Mouse (Mus musculus) MEL (cell line): ENCODE data around the gene Angptl4. TPM values are rescaled to one million over a fixed set of nuclear protein-coding genes. Genes with fewer than 3 reads are reported as not detected.

Source experiments
- DNase-seq: peaks from one replicate; pipeline ENCODE4 v3.0.0; 2011; ENCODE audit warnings: low read depth, low spot score
- H3K27ac ChIP-seq: 2 replicates; pipeline ENCODE4 v1.5.1; 2012; ENCODE audit warnings: low read depth, mild to moderate bottlenecking, control low read depth, low read length, moderate library complexity; ENCODE audit not compliant: control insufficient read depth
- H3K27me3 ChIP-seq, 2 experiments: fragments of 150-350 bp in 1 of 2; sonication (generic) in 1 of 2; 2 replicates each; pipeline ENCODE4 v1.6.1; 2012; ENCODE audit warnings: low read length in 2 of 2, mild to moderate bottlenecking in 2 of 2, improper control_type of control experiment in 1 of 2, moderate library complexity in 1 of 2; ENCODE audit not compliant: insufficient read depth in 2 of 2, control insufficient read depth in 1 of 2
- H3K36me3 ChIP-seq, 2 experiments: 2 replicates each; pipeline ENCODE4 v1.6.1; 2012 to 2014; ENCODE audit warnings: low read length in 2 of 2, improper control_type of control experiment in 1 of 2, inconsistent platforms in 1 of 2, mild to moderate bottlenecking in 1 of 2; ENCODE audit not compliant: insufficient read depth in 2 of 2, control insufficient read depth in 1 of 2
- H3K4me1 ChIP-seq, 2 experiments: fragments of 150-350 bp in 1 of 2; sonication (generic) in 1 of 2; 2 replicates each; pipeline ENCODE4 v1.6.1; 2012; ENCODE audit warnings: low read length in 2 of 2, improper control_type of control experiment in 1 of 2, mild to moderate bottlenecking in 1 of 2; ENCODE audit not compliant: insufficient read depth in 2 of 2, control insufficient read depth in 1 of 2
- H3K4me3 ChIP-seq, 2 experiments: fragments of 150-350 bp in 1 of 2; sonication (generic) in 1 of 2; 2 replicates each; pipeline ENCODE4 v1.5.1; 2012; ENCODE audit warnings: low read depth in 2 of 2, low read length in 2 of 2, mild to moderate bottlenecking in 2 of 2, moderate library complexity in 2 of 2, control low read depth in 1 of 2, improper control_type of control experiment in 1 of 2; ENCODE audit not compliant: control insufficient read depth in 1 of 2, insufficient read depth in 1 of 2
- H3K79me2 ChIP-seq: 2 replicates; pipeline ENCODE4 v1.6.1; 2012; ENCODE audit warnings: mild to moderate bottlenecking, low read length, moderate library complexity; ENCODE audit not compliant: control insufficient read depth, poor library complexity, insufficient read depth
- H3K9ac ChIP-seq: 2 replicates; pipeline ENCODE4 v1.6.1; 2012; ENCODE audit warnings: low read depth, mild to moderate bottlenecking, control low read depth, low read length, moderate library complexity; ENCODE audit not compliant: control insufficient read depth, poor library complexity, severe bottlenecking
- H3K9me3 ChIP-seq: fragments of 150-350 bp; sonication (generic); replicated peaks from 2 replicates; pipeline ENCODE4 v1.6.1; 2012; ENCODE audit warnings: mild to moderate bottlenecking, low read length, improper control_type of control experiment, moderate library complexity; ENCODE audit not compliant: insufficient read depth
- BHLHE40 ChIP-seq: IDR thresholded peaks from 2 replicates; pipeline ENCODE4 v1.6.1; 2012; ENCODE audit warnings: low read depth, mild to moderate bottlenecking, inconsistent platforms, low read length, improper control_type of control experiment, borderline replicate concordance
- E2F4 ChIP-seq: IDR thresholded peaks from 2 replicates; pipeline ENCODE4 v1.6.1; 2011; ENCODE audit warnings: low read depth, low read length, improper control_type of control experiment, borderline replicate concordance
- EP300 ChIP-seq, 2 experiments: IDR thresholded peaks; 2 replicates each; pipeline ENCODE4 v1.6.1; 2011; ENCODE audit warnings: improper control_type of control experiment in 2 of 2, low read length in 2 of 2, low read depth in 1 of 2, mild to moderate bottlenecking in 1 of 2
- GATA1 ChIP-seq: IDR thresholded peaks from 2 replicates; pipeline ENCODE4 v1.6.1; 2011; ENCODE audit warnings: low read depth, low read length, improper control_type of control experiment
- JUND ChIP-seq: IDR thresholded peaks from 2 replicates; pipeline ENCODE4 v1.6.1; 2011; ENCODE audit warnings: low read depth, mild to moderate bottlenecking, improper control_type of control experiment, low read length
- KAT2A ChIP-seq: conservative IDR thresholded peaks from 2 replicates; pipeline ENCODE4 v1.6.1; 2012; ENCODE audit warnings: low read depth, low read length, improper control_type of control experiment, inconsistent platforms
- MXI1 ChIP-seq: IDR thresholded peaks from 2 replicates; pipeline ENCODE4 v1.6.1; 2011; ENCODE audit warnings: mild to moderate bottlenecking, low read depth, low read length, improper control_type of control experiment
- MYC ChIP-seq: IDR thresholded peaks from 2 replicates; pipeline ENCODE4 v1.6.1; 2011; ENCODE audit warnings: low read depth, mild to moderate bottlenecking, low read length, improper control_type of control experiment, moderate library complexity
- NRF1 ChIP-seq: IDR thresholded peaks from 2 replicates; pipeline ENCODE4 v1.6.1; 2014; ENCODE audit warnings: low read depth, mild to moderate bottlenecking, inconsistent platforms, low read length, improper control_type of control experiment, moderate library complexity; ENCODE audit not compliant: poor library complexity, insufficient read depth, severe bottlenecking
- POLR2AphosphoS2 ChIP-seq: IDR thresholded peaks from 2 replicates; pipeline ENCODE4 v1.6.1; 2011; ENCODE audit warnings: low read length, improper control_type of control experiment
- RAD21 ChIP-seq: IDR thresholded peaks from 2 replicates; pipeline ENCODE4 v1.6.1; 2011; ENCODE audit warnings: mild to moderate bottlenecking, low read depth, low read length, improper control_type of control experiment
- TCF12 ChIP-seq: IDR thresholded peaks from 2 replicates; pipeline ENCODE4 v1.6.1; 2014; ENCODE audit warnings: low read depth, mild to moderate bottlenecking, inconsistent platforms, low read length, improper control_type of control experiment, moderate library complexity
- UBTF ChIP-seq: IDR thresholded peaks from 2 replicates; pipeline ENCODE4 v1.6.1; 2012; ENCODE audit warnings: low read depth, mild to moderate bottlenecking, inconsistent platforms, low read length, improper control_type of control experiment, moderate library complexity, borderline replicate concordance; ENCODE audit not compliant: insufficient read depth
- USF2 ChIP-seq, 2 experiments: IDR thresholded peaks; 2 replicates each; pipeline ENCODE4 v1.6.1; 2011 to 2012; ENCODE audit warnings: improper control_type of control experiment in 2 of 2, low read length in 2 of 2, borderline replicate concordance in 1 of 2, inconsistent platforms in 1 of 2, low read depth in 1 of 2, mild to moderate bottlenecking in 1 of 2; ENCODE audit not compliant: insufficient read depth in 1 of 2
- ZKSCAN1 ChIP-seq: IDR thresholded peaks from 2 replicates; pipeline ENCODE4 v1.6.1; 2012; ENCODE audit warnings: low read depth, mild to moderate bottlenecking, inconsistent platforms, low read length, improper control_type of control experiment, moderate library complexity
- ZNF384 ChIP-seq: IDR thresholded peaks from 2 replicates; pipeline ENCODE4 v1.6.1; 2012; ENCODE audit warnings: low read depth, mild to moderate bottlenecking, inconsistent platforms, low read length, improper control_type of control experiment
- polyA plus RNA-seq, 2 experiments: library from polyadenylated mRNA; stranded (reverse) in 1 of 2; unstranded in 1 of 2; fragments of >175 nt in 1 of 2; fragments of >200 nt in 1 of 2; gene quantifications; 2 replicates each; pipeline versions ENCODE4 v1.2.1 to v1.2.4; 2012; ENCODE audit warnings: low replicate concordance in 2 of 2, low read depth in 1 of 2; ENCODE audit not compliant: insufficient read length in 2 of 2, insufficient read depth in 1 of 2, missing spikeins in 1 of 2
- total RNA-seq: library from RNA; depleted of rRNA; stranded (reverse); fragments of 300-350 nt; gene quantifications from 2 replicates; pipeline ENCODE4 v1.2.3, GENCODE M21; 2012

Gene Angptl4
- total and polyA plus RNA-seq, 3 experiments: 13.5 to 15.8 TPM; not detected in 1

GRCm38 (mm10) chr17:33781124-33781977 is at the start of gene Angptl4 (continued):
- TF ChIP-seq BHLHE40 (no peak), E2F4 (no peak), MXI1 (peak; percentile 97), ZNF384 (no peak)

- H3K79me2 ChIP-seq: peaks cover 23% of the 10 kb centered on the region
- H3K36me3 ChIP-seq: peaks cover 13% of the 10 kb centered on the region in 2 experiments
- no peaks in the 10 kb centered on the region for H3K9me3 ChIP-seq
- H3K4me3 ChIP-seq: no peak overlapping the region
- H3K4me1 ChIP-seq: peaks cover 0 to 5% of the 10 kb centered on the region in 2 experiments; a peak in 2 of 4 replicates
- TF ChIP-seq NRF1 (no peak), BHLHE40 (no peak), POLR2AphosphoS2 (no peak), EP300 (IDR thresholded peaks at IDR 0.05; ENCODE audit: low read depth in 1 of 2, low read length in 2 of 2) (no peak), RAD21 (no peak), MYC (no peak), UBTF (no peak), ZNF384 (no peak), USF2 (IDR thresholded peaks at IDR 0.05; ENCODE audit: borderline replicate concordance in 1 of 2, insufficient read depth in 1 of 2, low read depth in 1 of 2, low read length in 2 of 2) (no peak), TCF12 (no peak), ZKSCAN1 (no peak), E2F4 (no peak), MXI1 (no peak), GATA1 (no peak), KAT2A (no peak), JUND (no peak)
- H3K27ac ChIP-seq: no peak overlapping the region
- no peak for DNase-seq
- no peaks in the 10 kb centered on the region for H3K27me3 ChIP-seq
- no peak overlapping the region for H3K9ac ChIP-seq
These were observed 47.9 kb upstream of the Angptl4 start for GRCm38 (mm10) chr17:33829561-33829960.
